Mouse (Mus musculus) lung, postnatal 4 days (tissue): ENCODE measurements around the gene Vwa3b.

ENCODE experiments used
- DNase-seq, 2 experiments: peaks; one replicate each; pipeline ENCODE4 v3.0.0; 2021

The Vwa3b gene

GRCm38 (mm10) chr1:37063841-37064240 is 37.4 kb downstream of the Vwa3b start:
- DNase-seq = no peak

GRCm38 (mm10) chr1:37065658-37066412 is 39.4 kb downstream of the Vwa3b start:
- DNase-seq = no peak

- DNase-seq = no peak
Observed at GRCm38 (mm10) chr1:37075759-37076158, 49.4 kb downstream of the Vwa3b start.

GRCm38 (mm10) chr1:37077266-37077665 is 50.9 kb downstream of the Vwa3b start:
- DNase-seq = no peak

- peak in 1 of 2 experiments; percentile 27 for DNase-seq
Observed at GRCm38 (mm10) chr1:37077955-37078549, 51.7 kb downstream of the Vwa3b start.

- DNase-seq = no peak
Observed at GRCm38 (mm10) chr1:37080442-37080841, 54.0 kb downstream of the Vwa3b start.

GRCm38 (mm10) chr1:37081376-37082214 is 55.2 kb downstream of the Vwa3b start:
- no peak for DNase-seq

- DNase-seq = no peak
Observed at GRCm38 (mm10) chr1:37082215-37082464, 55.7 kb downstream of the Vwa3b start.

GRCm38 (mm10) chr1:37084075-37084474 is 57.7 kb downstream of the Vwa3b start:
- DNase-seq = no peak

GRCm38 (mm10) chr1:37085171-37085570 is 58.8 kb downstream of the Vwa3b start:
- no peak for DNase-seq

- DNase-seq = no peak
Observed at GRCm38 (mm10) chr1:37089191-37089590, 62.8 kb downstream of the Vwa3b start.

GRCm38 (mm10) chr1:37097382-37098093 is 71.1 kb downstream of the Vwa3b start:
- DNase-seq = no peak

GRCm38 (mm10) chr1:37098094-37098555 is 71.7 kb downstream of the Vwa3b start:
- no peak for DNase-seq

- DNase-seq = no peak
Observed at GRCm38 (mm10) chr1:37100361-37100760, 74.0 kb downstream of the Vwa3b start.

GRCm38 (mm10) chr1:37101016-37101415 is 74.6 kb downstream of the Vwa3b start:
- no peak for DNase-seq

- no peak for DNase-seq
Observed at GRCm38 (mm10) chr1:37101717-37102116, 75.3 kb downstream of the Vwa3b start.

- no peak for DNase-seq
Observed at GRCm38 (mm10) chr1:37105194-37105593, 78.8 kb downstream of the Vwa3b start.

- DNase-seq = no peak
Observed at GRCm38 (mm10) chr1:37113781-37114180, 87.4 kb downstream of the Vwa3b start.

GRCm38 (mm10) chr1:37115847-37116246 is 89.5 kb downstream of the Vwa3b start:
- DNase-seq = no peak

- no peak for DNase-seq
Observed at GRCm38 (mm10) chr1:37116574-37116973, 90.2 kb downstream of the Vwa3b start.

- DNase-seq = no peak
Observed at GRCm38 (mm10) chr1:37117964-37118363, 91.6 kb downstream of the Vwa3b start.

GRCm38 (mm10) chr1:37122306-37122705 is 95.9 kb downstream of the Vwa3b start:
- DNase-seq = peak; percentile 6 to 37

GRCm38 (mm10) chr1:37122798-37123197 is 96.4 kb downstream of the Vwa3b start:
- DNase-seq = no peak
